Mouse (Mus musculus) thymus, adult 2 months (tissue): Measurements from ENCODE around the gene Mex3b. TPM values are rescaled to one million over a fixed set of nuclear protein-coding genes. Genes with fewer than 3 reads are reported as not detected.
A peak's percentile ranks its signal among the peaks of the same experiment; 100 is the strongest.

Experiments used
- DNase-seq: peaks from one replicate; pipeline ENCODE4 v3.0.0; 2021
- H3K27ac ChIP-seq: fragments of 200-500 bp; 2 replicates; pipeline ENCODE4 v1.5.1; 2012; ENCODE audit warnings: low read length, control low read depth; ENCODE audit not compliant: control insufficient read depth, insufficient read depth
- H3K27me3 ChIP-seq: fragments of 200-500 bp; 2 replicates; pipeline ENCODE4 v1.6.1; 2012; ENCODE audit warnings: mild to moderate bottlenecking, low read length, moderate library complexity, mixed read lengths; ENCODE audit not compliant: control insufficient read depth, insufficient read depth
- H3K36me3 ChIP-seq: fragments of 200-500 bp; 2 replicates; pipeline ENCODE4 v1.6.1; 2012; ENCODE audit warnings: mild to moderate bottlenecking, low read length, moderate library complexity; ENCODE audit not compliant: control insufficient read depth, insufficient read depth
- H3K4me1 ChIP-seq: fragments of 200-500 bp; replicated peaks from 2 replicates; pipeline ENCODE4 v1.6.1; 2012; ENCODE audit warnings: low read length; ENCODE audit not compliant: control insufficient read depth, insufficient read depth
- H3K4me3 ChIP-seq: fragments of 200-500 bp; 2 replicates; pipeline ENCODE4 v1.5.1; 2012; ENCODE audit warnings: mild to moderate bottlenecking, low read length, control low read depth, moderate library complexity; ENCODE audit not compliant: control insufficient read depth, insufficient read depth
- CTCF ChIP-seq: fragments of 200-500 bp; IDR thresholded peaks from 2 replicates; pipeline ENCODE4 v1.5.1; 2012; ENCODE audit warnings: mild to moderate bottlenecking, control low read depth, low read length, moderate library complexity, borderline replicate concordance; ENCODE audit not compliant: control insufficient read depth, poor library complexity, insufficient read depth; ENCODE audit errors: extremely low read depth
- POLR2A ChIP-seq: fragments of 200-500 bp; IDR thresholded peaks from 2 replicates; pipeline ENCODE4 v1.6.1; 2012; ENCODE audit warnings: mild to moderate bottlenecking, low read length, control low read depth, moderate library complexity; ENCODE audit not compliant: control insufficient read depth, poor library complexity, insufficient read depth; ENCODE audit errors: extremely low read depth
- WGBS: fragments of 180-500 bp; shearing (Covaris S2); methylation state at CpG from one replicate; pipeline ENCODE4 v1.1.7; 2018; 5-methylcytosine and 5-hydroxymethylcytosine counted together
- polyA plus RNA-seq: library from polyadenylated mRNA; depleted of rRNA; stranded (reverse); fragments of >200 nt; gene quantifications from 2 replicates; pipeline ENCODE4 v1.2.3, GENCODE M21; 2012

Gene Mex3b
- polyA plus RNA-seq, 1 experiment, result 77.1 TPM

- peak overlapping the region; percentile 65 for H3K27ac ChIP-seq
- peak overlapping the region; percentile 67 for H3K4me3 ChIP-seq
- H3K36me3 ChIP-seq, result 0 out of 2 replicates have a peak, but pooled peaks cover 3% of the 10 kb centered on the region
- TF ChIP-seq POLR2A, result no peak
- no peak for TF ChIP-seq CTCF
- H3K4me1 ChIP-seq, result peaks cover 18% of the 10 kb centered on the region
- 6% methylated on average over 22 of the region's 22 CpGs for WGBS
- H3K27me3 ChIP-seq, result no peaks in the 10 kb centered on the region
- peak; percentile 36 for DNase-seq
These were observed 2.0 kb upstream of the Mex3b start for GRCm38 (mm10) chr7:82864991-82865771.

- Histone ChIP-seq H3K27ac (peak overlapping the region; percentile 91), H3K4me3 (peak overlapping the region; percentile 67), H3K27me3 (no peaks in the 10 kb centered on the region), H3K36me3 (0 out of 2 replicates have a peak, but pooled peaks cover 3% of the 10 kb centered on the region), H3K4me1 (peaks cover 18% of the 10 kb centered on the region)
- WGBS, result under 1% methylated on average over 60 of the region's 70 CpGs
- peak; percentile 85 for TF ChIP-seq POLR2A
- peak; percentile 90 for TF ChIP-seq CTCF
- DNase-seq, result peak; percentile 99
These were observed 1.2 kb upstream of the Mex3b start for GRCm38 (mm10) chr7:82865834-82866485.

GRCm38 (mm10) chr7:82866486-82867270 lies 455 bp upstream of the Mex3b start:
- H3K27me3 ChIP-seq, result no peaks in the 10 kb centered on the region
- TF ChIP-seq POLR2A, result no peak
- 0 out of 2 replicates have a peak, but pooled peaks have one; percentile 33 for TF ChIP-seq CTCF
- peak overlapping the region; percentile 91 for H3K27ac ChIP-seq
- peaks cover 18% of the 10 kb centered on the region for H3K4me1 ChIP-seq
- 0 out of 2 replicates have a peak, but pooled peaks cover 3% of the 10 kb centered on the region for H3K36me3 ChIP-seq
- peak overlapping the region; percentile 97 for H3K4me3 ChIP-seq
- WGBS, result under 1% methylated on average over 67 of the region's 68 CpGs
- DNase-seq, result peak; percentile 93

GRCm38 (mm10) chr7:82868309-82869230 lies 1.4 kb downstream of the Mex3b start:
- peak; percentile 62 for DNase-seq
- no peak for TF ChIP-seq POLR2A
- TF ChIP-seq CTCF, result no peak
- peak overlapping the region; percentile 97 for H3K4me3 ChIP-seq
- H3K4me1 ChIP-seq, result peaks cover 18% of the 10 kb centered on the region
- H3K36me3 ChIP-seq, result 0 out of 2 replicates have a peak, but pooled peaks cover 3% of the 10 kb centered on the region
- peak overlapping the region; percentile 79; the same call in 1 of the 2 replicates for H3K27ac ChIP-seq
- WGBS, result 25% methylated on average over 56 of the region's 56 CpGs
- H3K27me3 ChIP-seq, result no peaks in the 10 kb centered on the region

- peak; percentile 11 for DNase-seq
- Histone ChIP-seq H3K4me3 (peak overlapping the region; percentile 97), H3K4me1 (peaks cover 18% of the 10 kb centered on the region), H3K27ac (no peak overlapping the region), H3K36me3 (0 out of 2 replicates have a peak, but pooled peaks cover 3% of the 10 kb centered on the region), H3K27me3 (no peaks in the 10 kb centered on the region)
- TF ChIP-seq CTCF (no peak), POLR2A (no peak)
- WGBS, result 91% methylated on average over 56 of the region's 56 CpGs
These were observed 2.4 kb downstream of the Mex3b start for GRCm38 (mm10) chr7:82869231-82870147.
